Mouse (Mus musculus) monocyte, adult 5-6 weeks (primary cell): ENCODE measurements around the gene Col7a1. TPM values are rescaled to one million over a fixed set of nuclear protein-coding genes. Genes with fewer than 3 reads are reported as not detected.
A peak's percentile ranks its signal among the peaks of the same experiment; 100 is the strongest.

Source experiments
- ATAC-seq: fragments of 153-309, 156-312 bp; replicated peaks from 2 replicates; pipeline ENCODE4 v1.8.0; 2017; ENCODE audit warnings: mild to moderate bottlenecking; ENCODE audit not compliant: low TSS enrichment, insufficient number of reproducible peaks, severe bottlenecking, poor library complexity, low FRiP score
- total RNA-seq: library from RNA; stranded (forward); fragments of 200-1000, 200-491, 200-594 nt; gene quantifications from 3 replicates; pipeline ENCODE4 v1.2.3, GENCODE M21; 2017

Col7a1 gene
- total RNA-seq = 0.19 to 1.2 TPM (median 0.43 TPM) in 3 replicates

DNA sequence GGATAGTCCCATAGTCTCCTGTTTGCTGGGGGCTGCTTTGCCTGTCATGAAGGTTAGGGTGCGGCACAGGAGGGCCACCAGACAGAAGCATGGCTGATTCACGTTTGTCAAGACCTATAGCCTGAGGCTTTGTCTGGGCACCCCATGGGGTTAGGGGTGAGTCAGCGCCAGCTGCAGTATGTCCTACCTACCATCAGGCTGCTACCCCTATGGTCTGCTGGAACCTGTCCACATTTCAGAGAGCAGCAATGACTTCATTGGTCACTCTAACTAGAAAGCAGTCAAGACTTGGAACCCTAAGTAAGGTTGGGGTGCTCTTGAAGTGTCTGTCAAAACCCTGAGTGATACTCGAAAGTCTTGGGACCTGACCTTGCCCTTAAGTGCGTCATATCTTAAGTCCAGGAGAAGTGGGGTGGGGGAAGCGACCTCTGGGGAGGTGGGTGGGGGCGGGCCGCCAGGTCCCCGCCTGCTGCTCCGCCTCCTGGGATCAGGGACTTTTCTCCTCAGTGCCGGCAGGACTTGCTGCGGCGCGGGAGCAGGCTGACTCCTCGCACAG, at the start of gene Col7a1:
Gene Col7a1, plus strand, starts transcription at position 506 of the 556 bp plus-strand sequence.
- ATAC-seq = no peak

DNA sequence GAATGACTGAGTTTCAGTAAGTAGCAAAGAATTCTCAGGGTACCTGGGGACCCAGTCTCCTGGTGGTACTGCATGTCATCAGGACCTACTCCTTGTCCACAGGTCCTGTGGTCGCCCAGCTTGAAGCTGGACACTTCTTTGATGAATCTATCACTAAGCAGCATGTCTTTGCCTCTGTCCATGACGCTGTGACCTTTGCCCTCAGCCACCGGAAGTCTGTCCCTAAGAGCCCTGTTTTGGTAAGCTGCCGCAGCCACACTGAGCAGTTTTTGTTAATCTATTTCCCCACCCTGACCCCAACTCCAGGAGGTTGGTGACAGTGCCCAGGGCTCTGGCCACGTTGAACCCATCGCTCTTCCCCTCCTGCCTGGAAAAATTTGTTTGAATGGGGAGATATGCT, 41.1 kb upstream of the Col7a1 start:
- ATAC-seq = no peak

DNA sequence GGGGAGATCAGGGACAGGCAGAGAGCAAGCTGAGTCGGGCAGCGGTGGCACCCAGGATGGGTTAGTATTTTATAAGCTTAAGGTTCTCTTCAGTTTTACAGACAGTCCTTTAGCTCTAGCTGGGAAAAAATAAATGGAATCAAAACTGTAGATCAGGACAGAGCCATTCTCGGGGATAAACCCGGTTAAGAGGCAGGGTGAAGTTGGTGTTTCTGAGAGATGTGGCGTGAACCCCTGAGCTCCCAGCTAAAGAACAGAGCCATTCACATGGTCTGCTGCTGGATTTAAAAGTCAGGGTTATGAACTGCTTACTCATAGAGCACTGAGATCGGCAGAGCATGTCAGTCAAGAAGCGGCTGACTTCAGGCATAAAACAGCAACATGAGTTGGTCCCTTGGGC, 40.2 kb upstream of the Col7a1 start:
- ATAC-seq = no peak

DNA sequence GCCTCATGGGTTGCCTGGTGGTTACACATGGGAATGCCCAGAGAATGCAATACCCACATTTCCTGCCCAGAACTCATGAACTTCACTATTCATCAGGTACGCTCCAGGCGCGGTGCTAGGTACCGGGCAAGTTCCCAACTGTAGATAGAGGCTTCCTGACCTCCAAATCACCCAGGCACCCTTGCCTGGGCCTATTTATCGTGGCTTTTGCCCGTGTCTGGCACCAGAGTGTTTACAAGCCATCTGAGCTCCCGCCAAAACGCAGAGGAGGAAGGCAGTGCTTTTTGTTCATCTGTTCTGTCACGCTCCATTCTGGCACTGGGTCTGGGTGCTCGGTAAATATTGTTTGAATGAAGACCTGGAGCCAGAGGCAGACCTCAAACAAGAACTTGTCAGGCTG, 39.8 kb upstream of the Col7a1 start:
- no peak for ATAC-seq

- ATAC-seq = no peak
Observed at GRCm38 (mm10) chr9:108914491-108914890, 38.9 kb upstream of the Col7a1 start, which contains the start of gene Tmem89. Tmem89 (plus strand) TSS chr9:108914619.

- no peak for ATAC-seq
Observed at GRCm38 (mm10) chr9:108925897-108926296, 27.5 kb upstream of the Col7a1 start.

- no peak for ATAC-seq
Observed at GRCm38 (mm10) chr9:108928424-108928823, 25.0 kb upstream of the Col7a1 start.

DNA sequence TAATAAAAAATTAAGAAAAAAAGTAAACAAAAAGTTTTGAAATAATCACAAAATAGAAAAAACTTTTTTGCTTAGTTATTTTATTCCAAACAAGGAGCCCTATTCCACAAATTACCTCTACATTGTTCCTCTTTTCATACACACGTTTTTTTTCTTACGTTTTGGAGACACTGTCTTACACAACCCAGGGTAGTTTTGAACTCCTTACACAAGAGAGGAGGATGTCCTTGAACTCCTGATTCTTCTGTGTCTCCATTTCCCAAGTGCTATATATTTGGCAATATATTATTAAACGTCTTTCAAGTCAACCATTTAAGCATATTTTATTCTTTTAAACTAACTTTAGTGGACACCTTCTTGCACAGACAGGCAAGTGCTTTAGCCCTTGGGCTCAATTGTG, 17.4 kb upstream of the Col7a1 start:
- no peak for ATAC-seq

GRCm38 (mm10) chr9:108936418-108937364, 16.7 kb upstream of the Col7a1 start, which contains the start of gene Uqcrc1:
Uqcrc1 (plus strand) TSS chr9:108936633.
- peak; percentile 97 for ATAC-seq

DNA sequence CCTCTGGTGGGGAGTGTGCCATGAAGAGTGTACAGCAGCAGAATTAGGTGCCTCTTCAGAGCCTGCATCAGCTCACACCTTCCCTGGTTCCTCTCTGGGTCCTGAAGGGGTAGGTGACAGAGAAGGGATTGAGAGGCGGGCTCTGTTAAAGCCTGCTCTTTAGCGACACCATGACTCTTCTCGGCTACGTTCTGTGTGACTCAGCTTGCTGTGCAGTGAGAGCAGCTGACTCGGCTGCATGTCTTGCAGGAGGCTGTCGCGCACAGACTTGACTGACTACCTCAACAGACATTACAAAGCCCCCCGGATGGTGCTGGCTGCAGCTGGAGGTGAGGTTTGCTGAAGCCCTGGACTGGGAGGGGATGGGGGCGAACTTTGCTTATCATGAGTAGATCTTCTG, 8.3 kb upstream of the Col7a1 start:
- no peak for ATAC-seq

- no peak for ATAC-seq
Observed at GRCm38 (mm10) chr9:108945608-108946007, 7.8 kb upstream of the Col7a1 start.

DNA sequence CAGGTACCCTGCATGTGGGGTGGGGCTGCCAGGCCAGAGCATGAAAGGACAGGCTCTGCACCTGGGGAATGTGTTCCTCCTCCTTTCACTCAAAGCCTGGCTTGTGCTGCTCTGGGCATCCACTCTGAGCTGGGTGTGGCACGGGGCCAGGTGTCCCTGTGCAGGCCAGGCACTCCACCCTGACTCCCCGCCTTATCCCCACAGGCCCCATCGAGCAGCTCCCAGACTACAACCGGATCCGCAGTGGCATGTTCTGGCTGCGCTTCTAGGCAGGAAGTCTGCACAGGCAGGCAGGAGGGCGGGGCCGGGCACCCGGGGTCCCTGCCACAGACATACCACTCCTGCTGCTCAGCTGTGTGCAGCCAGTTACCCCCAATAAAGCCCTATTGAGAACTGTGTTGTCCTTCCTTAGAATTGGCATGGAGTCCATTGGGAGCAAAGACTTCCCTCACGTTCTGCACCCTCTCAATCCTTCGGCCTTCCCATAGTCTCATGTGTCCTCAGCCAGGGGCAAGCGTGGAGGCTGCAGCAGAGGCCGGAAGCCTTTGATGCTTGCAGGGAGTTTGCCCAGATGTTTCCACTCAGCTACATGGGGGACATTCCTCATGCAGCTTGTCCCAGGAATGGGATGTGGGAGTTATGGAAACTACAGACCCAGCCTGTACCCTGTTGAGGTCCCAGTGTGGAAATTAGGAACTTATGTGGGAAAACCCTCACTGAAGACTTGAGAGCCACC, 4.0 kb upstream of the Col7a1 start:
- no peak for ATAC-seq

- ATAC-seq = no peak
Observed at GRCm38 (mm10) chr9:108949967-108950728, 3.2 kb upstream of the Col7a1 start.

DNA sequence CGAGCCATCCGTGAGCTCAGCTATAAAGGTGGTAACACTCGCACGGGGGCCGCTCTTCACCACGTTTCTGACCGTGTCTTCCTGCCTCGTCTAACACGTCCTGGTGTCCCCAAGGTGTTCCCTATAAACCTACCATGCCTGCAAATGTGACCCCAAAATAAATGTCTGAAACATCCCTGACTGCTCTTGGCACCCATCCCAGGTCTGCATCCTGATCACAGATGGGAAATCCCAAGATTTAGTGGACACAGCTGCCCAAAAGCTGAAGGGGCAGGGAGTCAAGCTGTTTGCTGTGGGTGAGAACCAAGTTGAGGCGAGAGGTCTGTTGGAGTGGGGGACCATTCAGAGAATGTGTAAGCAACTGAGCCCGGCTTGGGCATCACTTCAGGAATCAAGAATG, 1.9 kb downstream of the Col7a1 start:
- no peak for ATAC-seq

- ATAC-seq = no peak
Observed at GRCm38 (mm10) chr9:108955846-108956245, 2.5 kb downstream of the Col7a1 start.

DNA sequence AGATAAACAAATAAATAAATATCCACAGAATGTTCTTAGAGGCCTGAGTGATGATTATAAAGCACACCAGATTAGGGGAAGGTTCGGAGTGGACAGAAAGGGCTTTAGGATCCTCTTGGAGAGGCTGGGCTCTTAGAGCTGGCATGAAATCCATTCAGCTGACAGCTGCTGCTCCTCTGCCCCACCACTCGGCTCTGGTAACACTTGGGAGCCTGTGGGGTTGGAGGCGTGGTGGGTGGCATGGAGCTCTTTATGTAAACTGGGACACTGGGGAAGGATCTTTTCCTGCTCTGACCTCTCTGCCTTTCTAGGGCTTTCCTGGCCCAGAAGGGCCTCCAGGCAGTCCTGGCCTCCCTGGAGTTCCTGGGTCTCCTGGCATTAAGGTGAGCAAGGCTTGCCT, 10.2 kb downstream of the Col7a1 start:
- no peak for ATAC-seq

DNA sequence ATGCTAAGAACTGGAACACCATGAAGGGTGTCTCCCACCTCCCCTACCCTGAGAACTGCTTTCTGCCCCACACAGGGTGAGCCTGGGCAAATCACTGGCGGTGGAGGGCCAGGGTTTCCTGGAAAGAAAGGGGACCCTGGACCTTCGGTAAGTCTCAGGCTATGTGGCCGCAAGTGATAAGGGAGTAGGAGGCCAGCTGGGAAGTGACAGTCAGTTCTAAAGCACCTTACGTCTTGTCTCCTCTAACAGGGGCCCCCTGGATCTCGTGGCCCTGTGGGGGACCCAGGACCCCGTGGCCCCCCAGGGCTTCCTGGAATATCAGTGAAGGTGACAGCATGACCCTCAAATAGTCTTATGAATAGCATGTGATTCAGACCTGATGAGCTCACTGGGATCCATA, 11.0 kb downstream of the Col7a1 start:
- ATAC-seq = no peak

- no peak for ATAC-seq
Observed at GRCm38 (mm10) chr9:108970623-108971022, 17.2 kb downstream of the Col7a1 start.

DNA sequence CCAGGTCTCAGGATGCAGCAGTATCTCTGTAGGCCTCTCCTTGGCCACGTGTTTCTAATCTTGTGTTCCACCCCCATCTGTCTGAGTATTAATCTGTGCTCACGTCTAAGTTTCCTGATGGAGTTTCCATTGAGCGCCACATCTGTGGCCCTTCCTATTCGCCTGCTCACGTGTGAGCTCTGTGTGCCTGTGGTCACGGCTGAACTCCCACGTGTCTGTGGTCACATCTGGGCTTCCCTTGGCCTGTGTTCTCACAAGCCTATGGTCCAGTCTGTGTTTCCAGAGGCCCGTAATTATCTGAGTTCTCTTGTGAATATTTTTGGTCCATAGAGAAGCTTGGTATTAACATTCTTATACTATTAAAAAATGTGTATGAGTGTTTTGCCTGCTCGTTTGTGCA, 23.1 kb downstream of the Col7a1 start:
- ATAC-seq = no peak
